Mouse (Mus musculus) embryonic facial prominence, embryonic 13.5 days (tissue): ENCODE data around the gene Serpina3f. TPM values are rescaled to one million over a fixed set of nuclear protein-coding genes. Genes with fewer than 3 reads are reported as not detected.

Experiments used
- ATAC-seq: fragments of 200-750 bp; cut with Nextera tagmentation; 2 replicates; pipeline ENCODE4 v1.8.0; 2017; ENCODE audit warnings: low read depth; ENCODE audit not compliant: insufficient number of reproducible peaks, insufficient read depth, low FRiP score, low TSS enrichment
- H3K27ac ChIP-seq: fragments of 300-500 bp; sonication (generic); 2 replicates; pipeline ENCODE4 v1.5.1; 2015; ENCODE audit warnings: moderate library complexity, mild to moderate bottlenecking, inconsistent platforms
- H3K27me3 ChIP-seq: fragments of 300-500 bp; sonication (generic); 2 replicates; pipeline ENCODE4 v1.6.1; 2015; ENCODE audit warnings: mild to moderate bottlenecking, inconsistent platforms
- H3K36me3 ChIP-seq: fragments of 300-500 bp; sonication (generic); 2 replicates; pipeline ENCODE4 v1.6.1; 2015; ENCODE audit warnings: mild to moderate bottlenecking, inconsistent platforms
- H3K4me1 ChIP-seq: fragments of 300-500 bp; sonication (generic); 2 replicates; pipeline ENCODE4 v1.6.1; 2015; ENCODE audit warnings: inconsistent platforms
- H3K4me2 ChIP-seq: fragments of 300-500 bp; sonication (generic); 2 replicates; pipeline ENCODE4 v1.6.1; 2015; ENCODE audit warnings: moderate library complexity, mild to moderate bottlenecking, inconsistent platforms
- H3K4me3 ChIP-seq: fragments of 300-500 bp; sonication (generic); 2 replicates; pipeline ENCODE4 v1.5.1; 2015; ENCODE audit warnings: mild to moderate bottlenecking, inconsistent platforms
- H3K9ac ChIP-seq: fragments of 300-500 bp; sonication (generic); 2 replicates; pipeline ENCODE4 v1.6.1; 2015; ENCODE audit warnings: mild to moderate bottlenecking, inconsistent platforms
- H3K9me3 ChIP-seq: fragments of 300-500 bp; sonication (generic); 2 replicates; pipeline ENCODE4 v1.6.1; 2016; ENCODE audit warnings: inconsistent platforms
- WGBS: fragments of 180-500 bp; shearing (Covaris S2); methylation state at CpG from one replicate; pipeline ENCODE4 v1.1.7; 2015; ENCODE audit warnings: mixed read lengths; 5-methylcytosine and 5-hydroxymethylcytosine counted together
- polyA plus RNA-seq: library from polyadenylated mRNA; unstranded; fragments of >200 nt; fragmentation: Nextera tagmentation; extraction: Ambion mirVana; gene quantifications from 2 replicates; pipeline ENCODE4 v1.2.1, GENCODE M21; 2015

The Serpina3f gene
- polyA plus RNA-seq, 1 experiment from 2014 or later: not detected

- Histone ChIP-seq H3K9me3 (no peaks in the 10 kb centered on the region), H3K9ac (no peak overlapping the region), H3K27ac (no peak overlapping the region), H3K4me2 (no peak overlapping the region), H3K4me3 (no peak overlapping the region), H3K27me3 (no peaks in the 10 kb centered on the region), H3K36me3 (no peaks in the 10 kb centered on the region), H3K4me1 (no peaks in the 10 kb centered on the region)
- ATAC-seq: no peak
- 60% methylated on average over 3 of the region's 3 CpGs for WGBS
Measured at GRCm38 (mm10) chr12:104261041-104261440, 46.7 kb downstream of the Serpina3f start.

- no peak for ATAC-seq
- H3K4me2 ChIP-seq: no peak within 1 kb of the TSS
- H3K36me3 ChIP-seq: no peaks in the 10 kb centered on the region
- no peak within 1 kb of the TSS for H3K9ac ChIP-seq
- H3K27ac ChIP-seq: no peak within 1 kb of the TSS
- H3K27me3 ChIP-seq: no peaks in the 10 kb centered on the region
- H3K9me3 ChIP-seq: no peaks in the 10 kb centered on the region
- no peak within 1 kb of the TSS for H3K4me3 ChIP-seq
- no peaks in the 10 kb centered on the region for H3K4me1 ChIP-seq
Measured at GRCm38 (mm10) chr12:104262863-104263262, 48.5 kb downstream of the Serpina3f start, which contains the start of gene Serpina3i. Gene Serpina3i (plus strand): TSS chr12:104263122.

GRCm38 (mm10) chr12:104266374-104266773 lies 52.0 kb downstream of the Serpina3f start:
- no peaks in the 10 kb centered on the region for H3K36me3 ChIP-seq
- no peak overlapping the region for H3K9ac ChIP-seq
- WGBS: 82% methylated on average over 3 of the region's 3 CpGs
- no peaks in the 10 kb centered on the region for H3K4me1 ChIP-seq
- H3K9me3 ChIP-seq: no peaks in the 10 kb centered on the region
- H3K4me3 ChIP-seq: no peak overlapping the region
- H3K4me2 ChIP-seq: no peak overlapping the region
- H3K27ac ChIP-seq: no peak overlapping the region
- no peaks in the 10 kb centered on the region for H3K27me3 ChIP-seq
- no peak for ATAC-seq

Other genes starting within 250 kb of the Serpina3f start
- gene Serpina11, start 224.6 kb upstream of the Serpina3f start, polyA plus RNA-seq: 0.23 TPM in 1 of 2 replicates, not detected in the other
- gene Serpina9, start 200.8 kb upstream of the Serpina3f start, polyA plus RNA-seq: 0.08 TPM in 1 of 2 replicates, not detected in the other
- not detected in 2 replicates for gene Serpina12, start 170.1 kb upstream of the Serpina3f start, polyA plus RNA-seq
- not detected in 2 replicates for gene Serpina5, start 113.4 kb upstream of the Serpina3f start, polyA plus RNA-seq
- gene Serpina3a, start 101.8 kb upstream of the Serpina3f start, polyA plus RNA-seq: not detected in 2 replicates
- gene Serpina3b, start 86.5 kb upstream of the Serpina3f start, polyA plus RNA-seq: not detected in 2 replicates
- not detected in 2 replicates for gene Serpina3c, start 60.7 kb upstream of the Serpina3f start, polyA plus RNA-seq
- gene Serpina3g, start 21.7 kb downstream of the Serpina3f start, polyA plus RNA-seq: 0.84 and 1.0 TPM in 2 replicates
- gene Serpina3i, start 48.6 kb downstream of the Serpina3f start, polyA plus RNA-seq: 0.21 and 0.26 TPM in 2 replicates
- not detected in 2 replicates for gene Serpina3j, start 100.0 kb downstream of the Serpina3f start, polyA plus RNA-seq
- gene Serpina3k, start 123.9 kb downstream of the Serpina3f start, polyA plus RNA-seq: not detected in 2 replicates
- gene Serpina3m, start 123.9 kb downstream of the Serpina3f start, polyA plus RNA-seq: not detected in 2 replicates
- gene Serpina3n, start 192.2 kb downstream of the Serpina3f start, polyA plus RNA-seq: 0.45 TPM in 1 of 2 replicates, not detected in the other